Mouse (Mus musculus): ENCODE results near the gene Ier3.

The Ier3 gene

DNA sequence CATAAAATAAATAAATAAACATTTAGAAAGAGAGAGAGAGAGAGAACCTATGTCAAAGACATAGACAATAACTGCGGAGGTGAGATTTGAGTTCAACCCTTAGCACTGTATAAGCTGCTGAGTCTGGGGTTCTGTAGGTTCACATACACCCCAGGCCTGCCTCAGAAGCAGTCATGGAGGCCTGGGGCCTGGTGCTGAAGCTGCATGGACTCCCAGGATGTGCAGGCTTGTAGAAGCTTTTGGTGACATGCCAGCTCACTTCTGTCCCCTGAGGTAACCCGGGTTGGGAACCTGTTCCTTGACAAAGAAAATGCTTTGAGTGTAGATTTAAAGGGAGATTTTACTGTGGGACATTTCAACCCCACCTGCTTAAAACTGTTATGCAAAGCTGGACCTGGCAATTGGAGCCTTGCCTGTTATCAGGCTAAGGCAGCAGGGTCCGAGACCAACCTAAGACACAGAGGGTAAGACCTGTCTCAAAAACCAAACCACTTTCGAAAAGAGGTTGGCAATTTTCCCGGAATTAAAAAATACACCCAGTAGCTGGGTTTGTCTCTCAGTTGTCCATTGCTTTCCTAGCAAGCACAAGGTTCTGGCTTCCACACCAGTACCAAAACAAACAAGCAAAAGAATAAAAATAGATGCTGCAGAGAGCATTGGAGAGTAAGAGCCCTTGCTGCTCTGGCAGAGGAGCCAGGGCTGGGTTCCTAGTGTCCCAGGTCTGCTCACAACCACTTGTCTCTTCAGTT, 10.4 kb upstream of the Ier3 start:
- DNase-seq (ENCODE audit: low spot score): no peak

- DNase-seq (ENCODE audit: low spot score): no peak
Measured at GRCm38 (mm10) chr17:35812307-35812706, 9.2 kb upstream of the Ier3 start.

DNA sequence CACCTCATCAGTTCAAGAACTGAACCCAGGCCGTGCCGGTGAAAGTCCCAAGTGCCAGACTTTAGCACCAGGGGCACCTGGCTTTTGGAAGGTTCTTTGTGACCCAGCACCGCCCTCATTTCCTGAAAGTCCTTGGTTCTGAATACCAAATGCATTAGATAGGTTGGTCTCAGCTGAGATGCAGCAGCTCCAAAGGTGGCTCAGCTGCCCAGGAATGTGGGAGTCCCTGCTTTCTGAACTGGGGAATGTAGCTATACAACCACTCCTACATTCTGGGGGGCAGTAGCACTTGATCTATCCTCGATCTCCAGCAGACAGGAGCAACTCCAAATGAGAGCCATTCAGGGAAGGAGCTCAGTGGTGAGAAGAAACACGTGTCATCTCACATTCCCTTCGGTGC, 8.7 kb upstream of the Ier3 start:
- no peak for DNase-seq (ENCODE audit: low spot score)

- DNase-seq (ENCODE audit: low spot score): no peak
Measured at GRCm38 (mm10) chr17:35813245-35813647, 8.2 kb upstream of the Ier3 start.

GRCm38 (mm10) chr17:35813653-35814052, 7.8 kb upstream of the Ier3 start:
- DNase-seq (ENCODE audit: low spot score): no peak

DNA sequence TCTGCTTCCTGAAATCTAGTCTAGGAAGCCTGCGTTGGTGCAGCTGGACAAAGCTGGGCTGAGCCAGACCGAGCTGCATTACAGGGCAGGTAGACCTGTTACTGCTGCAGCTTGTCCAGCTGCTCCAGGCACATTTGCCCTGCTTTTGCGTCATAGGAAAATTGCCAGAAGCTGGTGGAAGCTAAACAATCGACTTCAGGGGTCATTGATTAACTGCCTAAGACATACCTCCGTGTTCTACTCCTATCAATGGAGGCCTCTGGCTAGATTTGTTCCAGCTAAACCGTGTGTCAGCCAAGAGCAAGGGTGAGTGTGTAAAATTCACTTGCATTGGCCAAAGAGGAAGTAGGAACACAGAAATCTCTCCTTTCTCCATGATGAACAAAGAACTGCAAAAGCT, 6.8 kb upstream of the Ier3 start:
- no peak for DNase-seq (ENCODE audit: low spot score)

GRCm38 (mm10) chr17:35815836-35816235, 5.6 kb upstream of the Ier3 start:
- no peak for DNase-seq (ENCODE audit: low spot score)

DNA sequence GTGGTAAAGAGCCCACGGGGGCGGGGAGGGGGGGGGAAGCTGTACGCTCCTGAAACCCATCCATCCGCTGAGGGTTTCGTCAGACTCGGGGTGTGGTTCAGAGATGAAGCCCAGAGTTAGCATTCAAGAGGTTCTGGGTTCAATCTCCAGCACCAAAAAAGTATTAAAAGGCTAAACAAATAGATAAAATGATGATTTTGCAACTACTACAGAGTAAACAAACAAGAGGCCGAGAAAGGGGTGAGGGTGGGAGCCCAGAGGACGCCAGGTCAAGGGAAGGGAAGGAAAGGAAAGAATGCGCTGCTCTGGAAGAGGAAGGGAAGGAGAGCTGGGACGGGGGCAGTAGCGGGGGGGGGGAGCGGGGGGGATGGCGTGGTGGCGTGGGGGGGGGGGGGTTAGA, 4.8 kb upstream of the Ier3 start:
- DNase-seq (ENCODE audit: low spot score): no peak

GRCm38 (mm10) chr17:35817226-35817625, 4.3 kb upstream of the Ier3 start:
- no peak for DNase-seq (ENCODE audit: low spot score)

DNA sequence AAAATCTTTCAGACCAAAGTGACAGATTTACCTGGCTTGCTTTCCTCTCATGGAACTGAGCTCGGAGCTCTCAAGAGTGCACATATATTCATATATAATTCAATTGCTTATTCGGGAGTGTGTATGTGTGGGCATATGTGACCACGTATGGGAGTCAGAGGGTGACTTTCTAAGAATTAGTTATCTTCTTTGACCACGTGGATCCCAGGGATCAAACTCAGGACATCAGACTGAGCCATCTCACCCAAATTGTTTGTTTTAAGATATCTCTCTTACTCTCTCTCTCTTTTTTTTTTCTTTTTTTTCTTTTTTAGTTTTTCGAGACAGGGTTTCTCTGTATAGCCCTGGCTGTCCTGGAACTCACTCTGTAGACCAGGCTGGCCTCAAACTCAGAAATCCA, 1.4 kb upstream of the Ier3 start:
- peak; percentile 66 for DNase-seq (ENCODE audit: low spot score)

DNA sequence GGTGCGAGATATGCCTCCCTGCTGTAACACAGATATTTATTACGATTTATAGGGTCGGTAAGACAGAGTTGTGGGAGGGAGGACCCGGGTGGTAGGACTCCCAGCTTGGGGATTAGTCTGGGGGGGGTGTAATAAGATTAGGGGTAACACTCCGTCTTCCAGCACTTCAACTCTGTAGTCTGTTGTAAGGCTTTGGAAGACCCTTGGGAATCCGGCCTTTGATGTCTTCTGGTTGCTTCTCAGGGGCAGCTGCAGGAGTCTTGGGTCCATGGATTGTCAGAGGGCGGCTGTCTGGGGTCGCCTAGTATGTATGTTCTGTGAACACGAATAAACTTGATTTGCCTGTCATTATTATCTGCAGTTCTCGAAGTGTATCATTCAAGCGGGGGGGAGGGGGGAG, 1.1 kb downstream of the Ier3 start:
- no peak for DNase-seq (ENCODE audit: low spot score)

DNA sequence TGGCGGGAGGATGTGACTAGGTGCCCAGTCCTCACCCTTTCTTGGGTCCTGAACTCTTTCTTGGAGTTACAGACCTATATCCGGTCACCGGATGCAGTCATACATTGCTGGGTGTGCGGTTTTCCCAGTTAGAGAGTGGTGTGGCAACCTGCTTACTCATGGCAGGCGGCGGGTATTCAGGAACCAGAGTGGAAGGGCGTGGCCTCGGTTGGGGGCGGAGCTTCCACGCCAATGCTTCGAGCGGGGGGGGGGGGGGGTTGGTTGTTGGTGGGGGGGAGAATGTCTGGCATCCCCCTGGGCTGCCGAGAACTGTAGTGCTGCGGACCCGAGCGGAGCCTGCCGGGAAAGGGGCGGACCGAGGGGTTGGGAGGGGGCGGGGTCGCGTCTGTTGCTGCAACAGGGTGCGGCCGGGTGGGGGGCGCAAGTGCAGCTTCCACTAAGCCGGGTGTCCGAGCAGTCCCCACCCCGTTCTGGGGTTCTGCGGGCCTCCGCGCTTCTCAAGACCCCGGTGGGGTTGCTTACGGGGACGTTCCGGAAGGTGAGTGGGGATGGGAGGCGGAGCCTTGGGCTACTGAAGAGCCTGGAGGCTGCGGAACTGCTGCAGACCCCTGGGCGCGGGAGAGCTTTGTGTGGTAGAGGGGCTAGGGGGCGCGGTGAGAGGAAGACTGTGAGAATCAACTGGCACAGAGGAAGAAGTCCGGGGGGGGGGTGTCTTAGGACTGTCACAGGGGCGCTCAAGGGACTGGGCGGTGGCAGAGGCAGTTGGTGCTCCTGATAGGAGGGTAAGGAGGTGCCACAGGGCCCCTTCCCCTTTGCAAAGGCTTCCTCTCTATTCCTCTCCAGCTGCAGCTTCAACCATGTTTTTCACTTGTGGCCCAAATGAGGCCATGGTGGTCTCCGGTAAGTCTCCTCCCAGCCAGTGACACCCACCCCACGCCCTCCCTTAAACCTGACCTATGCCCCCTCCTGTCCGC, 1.8 kb downstream of the Ier3 start, which contains the start of gene Flot1:
TSS of gene Flot1 (plus strand) at position 267 of the 974 bp plus-strand sequence.
- DNase-seq (ENCODE audit: low spot score): peak; percentile 85

DNA sequence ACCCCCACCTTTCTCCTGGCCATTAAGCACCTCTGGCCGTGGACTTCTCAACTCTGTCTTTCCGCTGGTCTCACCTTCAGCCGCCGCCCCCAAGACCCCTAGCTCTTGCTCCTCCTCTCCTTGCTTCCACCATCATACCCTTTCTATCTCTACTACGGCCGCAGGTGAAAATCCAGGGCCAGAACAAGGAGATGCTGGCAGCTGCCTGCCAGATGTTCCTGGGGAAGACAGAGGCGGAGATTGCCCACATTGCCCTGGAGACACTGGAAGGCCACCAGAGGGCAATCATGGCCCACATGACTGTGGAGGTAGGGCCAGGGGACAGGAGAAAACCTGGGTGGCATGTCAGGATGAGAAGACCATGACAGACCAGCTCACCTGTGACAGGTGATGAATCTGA, 2.9 kb downstream of the Ier3 start:
- peak; percentile 44 for DNase-seq (ENCODE audit: low spot score)

GRCm38 (mm10) chr17:35825109-35825850, 3.8 kb downstream of the Ier3 start:
- DNase-seq (ENCODE audit: low spot score): peak; percentile 38

DNA sequence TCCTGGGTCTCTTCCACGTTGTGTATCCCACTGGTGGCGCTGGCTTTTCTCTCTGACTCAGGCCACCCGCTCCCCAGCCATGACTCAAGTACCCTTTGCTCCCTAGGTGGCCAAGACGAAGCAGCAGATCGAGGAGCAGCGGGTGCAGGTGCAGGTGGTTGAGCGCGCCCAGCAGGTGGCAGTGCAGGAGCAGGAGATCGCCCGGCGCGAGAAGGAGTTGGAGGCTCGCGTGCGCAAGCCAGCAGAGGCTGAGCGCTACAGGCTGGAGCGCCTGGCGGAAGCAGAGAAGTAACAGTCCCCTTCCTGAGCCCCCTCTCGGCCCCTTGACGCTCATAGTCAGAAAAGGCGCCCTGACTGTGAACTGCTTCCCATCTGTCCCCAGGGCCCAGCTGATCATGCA, 8.3 kb downstream of the Ier3 start:
- DNase-seq (ENCODE audit: low spot score): peak; percentile 83

- no peak for DNase-seq (ENCODE audit: low spot score)
Measured at GRCm38 (mm10) chr17:35832400-35833238, 11.1 kb downstream of the Ier3 start.

DNA sequence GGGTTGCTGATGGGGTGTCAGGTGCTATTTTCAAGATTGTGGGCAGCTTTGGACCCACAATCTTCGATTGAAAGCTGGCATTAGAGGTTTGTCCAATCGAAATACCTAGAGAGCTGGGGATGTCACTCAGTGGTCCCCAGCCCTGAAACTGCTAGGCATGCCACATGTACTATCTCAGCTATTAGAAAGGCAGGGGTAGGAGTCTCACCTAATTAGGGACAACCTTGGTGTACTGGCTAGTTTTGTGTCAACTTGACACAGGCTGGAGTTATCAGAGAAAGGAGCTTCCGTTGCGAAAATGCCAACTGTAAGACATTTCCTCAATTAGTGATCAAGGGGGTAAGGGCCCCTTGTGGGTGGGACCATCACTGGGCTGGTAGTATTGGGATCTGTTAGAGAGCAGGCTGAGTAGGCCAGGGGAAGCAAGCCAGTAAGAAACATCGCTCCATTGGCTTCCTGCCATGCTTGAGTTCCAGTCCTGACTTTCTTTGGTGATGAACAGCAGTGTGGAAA, 11.8 kb downstream of the Ier3 start:
- no peak for DNase-seq (ENCODE audit: low spot score)

GRCm38 (mm10) chr17:35833894-35834293, 12.4 kb downstream of the Ier3 start:
- DNase-seq (ENCODE audit: low spot score): no peak

DNA sequence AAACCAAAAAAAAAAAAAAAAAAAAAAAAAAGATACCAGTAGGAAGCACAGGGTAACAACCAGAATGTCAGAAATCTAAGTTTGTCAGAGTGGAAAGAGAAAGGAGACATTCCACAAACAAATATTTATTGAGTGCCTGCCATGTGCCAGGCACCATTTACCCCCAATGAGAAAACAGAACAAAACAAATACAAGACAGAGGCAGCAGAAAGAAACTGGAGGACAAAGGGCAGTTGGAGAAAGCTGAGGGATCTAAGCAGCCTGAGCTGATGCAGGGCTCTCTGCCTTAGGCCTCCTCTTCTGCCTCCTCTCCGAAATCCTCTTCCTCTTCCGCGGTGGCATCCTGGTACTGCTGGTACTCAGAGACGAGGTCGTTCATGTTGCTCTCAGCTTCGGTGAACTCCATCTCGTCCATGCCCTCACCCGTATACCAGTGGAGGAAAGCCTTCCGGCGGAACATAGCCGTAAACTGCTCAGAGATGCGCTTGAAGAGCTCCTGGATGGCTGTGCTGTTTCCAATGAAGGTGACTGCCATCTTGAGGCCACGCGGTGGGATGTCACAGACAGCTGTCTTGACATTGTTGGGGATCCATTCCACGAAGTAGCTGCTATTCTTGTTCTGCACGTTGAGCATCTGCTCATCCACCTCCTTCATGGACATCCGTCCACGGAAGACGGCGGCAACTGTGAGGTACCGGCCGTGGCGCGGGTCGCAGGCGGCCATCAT, 13.4 kb downstream of the Ier3 start:
- no peak for DNase-seq (ENCODE audit: low spot score)

- no peak for DNase-seq (ENCODE audit: low spot score)
Measured at GRCm38 (mm10) chr17:35835424-35836140, 14.1 kb downstream of the Ier3 start.
